Mouse (Mus musculus): ENCODE data around the gene Plekhm2. TPM values are rescaled to one million over a fixed set of nuclear protein-coding genes. Genes with fewer than 3 reads are reported as not detected.

Plekhm2 gene
- polyA plus RNA-seq, 1 experiment from 2014 or later: 6.3 TPM

DNA sequence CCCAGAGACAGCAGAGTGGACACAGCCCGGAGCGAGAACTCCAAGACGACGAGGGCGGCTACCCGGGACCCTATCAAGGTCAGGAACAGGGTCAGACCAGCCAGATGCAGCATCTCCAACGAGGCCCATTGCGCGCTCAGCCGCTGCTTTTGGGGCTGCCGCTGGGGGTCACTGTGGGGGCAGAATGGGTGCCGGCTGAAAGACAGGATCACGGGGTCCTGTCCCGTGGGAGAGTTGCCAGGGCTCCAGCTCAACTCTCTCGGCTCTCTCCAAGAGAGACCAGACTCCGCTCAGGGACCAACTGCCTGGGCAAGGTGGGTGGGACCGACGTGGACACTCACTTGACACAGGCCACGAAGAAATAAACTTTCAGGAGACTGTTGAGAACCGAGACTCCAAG is 47.4 kb downstream of the Plekhm2 start:
- no peak for ATAC-seq (ENCODE audit: low FRiP score)
- H3K4me1 ChIP-seq: peaks cover 7% of the 10 kb centered on the region
- H3K36me3 ChIP-seq: no peaks in the 10 kb centered on the region
- no peak overlapping the region for H3K27ac ChIP-seq
- H3K27me3 ChIP-seq: peaks cover 8% of the 10 kb centered on the region; the same call in 1 of the 2 replicates
- 0 out of 2 replicates have a peak overlapping the region, but pooled peaks have one; percentile 18 for H3K9ac ChIP-seq
- peak overlapping the region; percentile 16; the same call in 1 of the 2 replicates for H3K4me3 ChIP-seq
- H3K4me2 ChIP-seq (replicated peaks): peak overlapping the region; percentile 46
- H3K9me3 ChIP-seq (replicated peaks): no peaks in the 10 kb centered on the region
- 5% methylated on average over 20 of the region's 20 CpGs for WGBS

DNA sequence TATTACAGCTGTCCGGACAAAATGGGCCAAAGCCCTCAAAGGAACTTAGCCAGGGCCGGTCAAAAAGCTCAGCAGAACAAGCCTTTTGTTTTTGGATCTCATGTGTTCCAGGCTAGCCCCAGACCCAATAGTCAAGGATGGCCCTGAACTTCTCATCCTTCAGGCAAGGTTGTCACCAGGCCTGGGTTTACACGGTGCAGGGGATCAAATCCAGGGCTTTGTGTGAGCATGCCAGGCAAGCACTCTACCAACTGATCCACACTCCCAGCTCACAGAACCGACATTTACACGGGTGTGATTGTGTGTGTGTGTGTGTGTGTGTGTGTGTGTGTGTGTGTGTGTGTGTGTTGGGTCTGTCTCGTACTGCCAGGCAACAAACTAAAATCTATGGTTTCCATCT is 47.9 kb downstream of the Plekhm2 start:
- H3K9me3 ChIP-seq (replicated peaks): no peaks in the 10 kb centered on the region
- no peak overlapping the region for H3K27ac ChIP-seq
- no peaks in the 10 kb centered on the region for H3K36me3 ChIP-seq
- 74% methylated on average over 6 of the region's 6 CpGs for WGBS
- no peak overlapping the region; the same call in 1 of the 2 replicates for H3K4me2 ChIP-seq (replicated peaks)
- no peak for ATAC-seq (ENCODE audit: low FRiP score)
- no peak overlapping the region for H3K9ac ChIP-seq
- H3K27me3 ChIP-seq: peaks cover 8% of the 10 kb centered on the region; the same call in 1 of the 2 replicates
- H3K4me3 ChIP-seq: no peak overlapping the region
- peaks cover 7% of the 10 kb centered on the region for H3K4me1 ChIP-seq

- Histone ChIP-seq H3K9ac (no peak overlapping the region), H3K36me3 (no peaks in the 10 kb centered on the region), H3K4me2 (replicated peaks) (no peak overlapping the region), H3K27ac (no peak overlapping the region), H3K4me1 (peaks cover 7% of the 10 kb centered on the region), H3K9me3 (replicated peaks) (no peaks in the 10 kb centered on the region), H3K27me3 (peaks cover 8% of the 10 kb centered on the region; the same call in 1 of the 2 replicates), H3K4me3 (no peak overlapping the region)
- no peak for ATAC-seq (ENCODE audit: low FRiP score)
- 84% methylated on average over 14 of the region's 14 CpGs for WGBS
Observed at GRCm38 (mm10) chr4:141614946-141615345, 49.8 kb downstream of the Plekhm2 start.

DNA sequence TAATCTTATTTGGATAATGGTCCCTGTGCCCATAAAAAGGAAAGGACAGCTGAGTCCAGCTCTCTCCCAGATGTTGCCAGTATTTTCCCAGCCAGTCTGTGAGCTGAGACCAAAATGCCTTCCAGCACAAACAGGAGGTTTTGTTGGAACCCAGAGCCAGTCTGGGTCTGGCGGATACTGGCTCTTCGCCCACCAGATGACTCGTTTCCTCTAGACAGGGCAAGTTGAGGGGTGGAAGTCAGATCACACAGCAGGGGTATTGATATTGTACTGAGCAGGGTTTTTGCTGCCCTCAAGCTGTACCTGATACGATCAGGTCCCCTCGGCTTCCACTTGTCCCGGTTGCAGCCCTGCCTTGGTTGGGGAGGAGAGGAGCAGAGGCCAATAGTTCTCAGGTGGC is 55.2 kb downstream of the Plekhm2 start:
- Histone ChIP-seq H3K9ac (no peak overlapping the region), H3K27me3 (peaks cover 2% of the 10 kb centered on the region; the same call in 1 of the 2 replicates), H3K27ac (no peak overlapping the region), H3K36me3 (no peaks in the 10 kb centered on the region), H3K4me1 (0 out of 2 replicates have a peak, but pooled peaks cover under 1% of the 10 kb centered on the region), H3K4me2 (replicated peaks) (no peak overlapping the region), H3K4me3 (no peak overlapping the region), H3K9me3 (replicated peaks) (peaks cover 6% of the 10 kb centered on the region; the same call in 1 of the 2 replicates)
- ATAC-seq (ENCODE audit: low FRiP score): no peak
- 84% methylated on average over 6 of the region's 6 CpGs for WGBS

- no peak for ATAC-seq (ENCODE audit: low FRiP score)
- Histone ChIP-seq H3K27ac (no peak within 1 kb of the TSS), H3K4me2 (replicated peaks) (no peak within 1 kb of the TSS), H3K27me3 (peaks cover 12% of the 10 kb centered on the region), H3K4me1 (0 out of 2 replicates have a peak, but pooled peaks cover 2% of the 10 kb centered on the region), H3K9me3 (replicated peaks) (peaks cover 6% of the 10 kb centered on the region; the same call in 1 of the 2 replicates), H3K36me3 (no peaks in the 10 kb centered on the region), H3K9ac (no peak within 1 kb of the TSS), H3K4me3 (no peak within 1 kb of the TSS)
- 86% methylated on average over 11 of the region's 11 CpGs for WGBS
Observed at GRCm38 (mm10) chr4:141605861-141606260, 58.8 kb downstream of the Plekhm2 start, which contains the start of gene Fblim1. TSS of gene Fblim1 (minus strand) at chr4:141606096.

GRCm38 (mm10) chr4:141605421-141605820 is 59.3 kb downstream of the Plekhm2 start:
- H3K9ac ChIP-seq: no peak overlapping the region
- H3K9me3 ChIP-seq (replicated peaks): peaks cover 6% of the 10 kb centered on the region; the same call in 1 of the 2 replicates
- no peak overlapping the region for H3K4me2 ChIP-seq (replicated peaks)
- peaks cover 15% of the 10 kb centered on the region for H3K27me3 ChIP-seq
- ATAC-seq (ENCODE audit: low FRiP score): no peak
- no peaks in the 10 kb centered on the region for H3K36me3 ChIP-seq
- no peak overlapping the region for H3K4me3 ChIP-seq
- no peak overlapping the region for H3K27ac ChIP-seq
- H3K4me1 ChIP-seq: peaks cover 3% of the 10 kb centered on the region; the same call in 1 of the 2 replicates
- 91% methylated on average over 5 of the region's 5 CpGs for WGBS

GRCm38 (mm10) chr4:141604493-141604892 is 60.2 kb downstream of the Plekhm2 start:
- Histone ChIP-seq H3K9ac (no peak overlapping the region), H3K9me3 (replicated peaks) (peaks cover 6% of the 10 kb centered on the region; the same call in 1 of the 2 replicates), H3K27ac (no peak overlapping the region), H3K27me3 (peaks cover 23% of the 10 kb centered on the region), H3K4me1 (peaks cover 7% of the 10 kb centered on the region; the same call in 1 of the 2 replicates), H3K4me3 (no peak overlapping the region), H3K4me2 (replicated peaks) (no peak overlapping the region), H3K36me3 (no peaks in the 10 kb centered on the region)
- WGBS: 66% methylated on average over 8 of the region's 8 CpGs
- ATAC-seq (ENCODE audit: low FRiP score): no peak

DNA sequence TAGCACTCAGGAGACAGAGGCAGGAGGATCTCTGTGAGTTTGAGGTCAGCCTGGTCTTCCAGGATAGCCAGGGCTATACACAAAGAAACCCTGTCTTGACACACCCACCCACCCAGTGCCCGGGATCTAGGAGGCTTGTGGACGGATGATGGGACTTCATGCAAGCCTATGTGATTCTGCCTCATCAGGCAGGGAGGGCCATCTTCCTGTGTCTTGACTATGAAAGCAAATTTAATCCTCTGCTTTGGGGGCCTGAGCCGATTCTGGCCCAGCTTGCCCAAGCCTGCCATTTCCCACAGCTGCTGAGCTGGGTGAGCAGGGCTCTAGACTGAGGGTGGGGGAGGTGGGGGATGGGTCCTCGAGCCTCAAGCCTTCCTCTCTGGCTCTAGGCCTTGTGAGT is 60.8 kb downstream of the Plekhm2 start:
- Histone ChIP-seq H3K9ac (no peak overlapping the region), H3K4me2 (replicated peaks) (no peak overlapping the region), H3K27me3 (peaks cover 28% of the 10 kb centered on the region), H3K4me3 (no peak overlapping the region), H3K9me3 (replicated peaks) (peaks cover 6% of the 10 kb centered on the region; the same call in 1 of the 2 replicates), H3K4me1 (peaks cover 13% of the 10 kb centered on the region), H3K27ac (no peak overlapping the region), H3K36me3 (no peaks in the 10 kb centered on the region)
- ATAC-seq (ENCODE audit: low FRiP score): no peak
- 68% methylated on average over 4 of the region's 4 CpGs for WGBS

- no peak overlapping the region for H3K4me3 ChIP-seq
- no peak overlapping the region for H3K27ac ChIP-seq
- peaks cover 35% of the 10 kb centered on the region for H3K27me3 ChIP-seq
- no peak overlapping the region for H3K4me2 ChIP-seq (replicated peaks)
- 81% methylated on average over 11 of the region's 11 CpGs for WGBS
- no peaks in the 10 kb centered on the region for H3K36me3 ChIP-seq
- no peak overlapping the region for H3K9ac ChIP-seq
- H3K9me3 ChIP-seq (replicated peaks): peaks cover 6% of the 10 kb centered on the region; the same call in 1 of the 2 replicates
- ATAC-seq (ENCODE audit: low FRiP score): no peak
- H3K4me1 ChIP-seq: peaks cover 24% of the 10 kb centered on the region
Observed at GRCm38 (mm10) chr4:141602523-141603223, 62.0 kb downstream of the Plekhm2 start.

GRCm38 (mm10) chr4:141601148-141601862 is 63.4 kb downstream of the Plekhm2 start:
- ATAC-seq (ENCODE audit: low FRiP score): no peak
- 73% methylated on average over 12 of the region's 12 CpGs for WGBS
- H3K27me3 ChIP-seq: peaks cover 35% of the 10 kb centered on the region
- H3K9ac ChIP-seq: no peak overlapping the region
- no peaks in the 10 kb centered on the region for H3K36me3 ChIP-seq
- H3K9me3 ChIP-seq (replicated peaks): peaks cover 5% of the 10 kb centered on the region; the same call in 1 of the 2 replicates
- H3K27ac ChIP-seq: no peak overlapping the region
- no peak overlapping the region for H3K4me2 ChIP-seq (replicated peaks)
- H3K4me1 ChIP-seq: peaks cover 24% of the 10 kb centered on the region
- H3K4me3 ChIP-seq: no peak overlapping the region

- no peaks in the 10 kb centered on the region for H3K36me3 ChIP-seq
- peaks cover 33% of the 10 kb centered on the region for H3K27me3 ChIP-seq
- peak overlapping the region; percentile 79; the same call in 1 of the 2 replicates for H3K4me2 ChIP-seq (replicated peaks)
- no peak for ATAC-seq (ENCODE audit: low FRiP score)
- no peak overlapping the region for H3K27ac ChIP-seq
- WGBS: 21% methylated on average over 6 of the region's 6 CpGs
- no peak overlapping the region for H3K4me3 ChIP-seq
- H3K4me1 ChIP-seq: peaks cover 24% of the 10 kb centered on the region
- H3K9ac ChIP-seq: no peak overlapping the region
- no peaks in the 10 kb centered on the region for H3K9me3 ChIP-seq (replicated peaks)
Observed at GRCm38 (mm10) chr4:141600364-141600763, 64.3 kb downstream of the Plekhm2 start.
